ENCODE assay signal across 22 mouse cellular contexts in genomic region chr1:73973992-73974391, GRCm38 (mm10).
DNase-seq lines count a peak whose midpoint lies in the region; ATAC-seq and TF ChIP-seq lines count a peak whose summit lies in the region.
"Had no signal": no experiment of that assay in that cellular context is flagged by ENCODE, and none has a peak within 500 bp of the region (broad histone marks: within the 10 kb centered on the region; RNA-seq: fewer than 3 reads in every experiment).

No protein-coding gene starts in this region.

- intact Hi-C loops in heart, postnatal 36 days (cut with DNase I) = no loop called here

- no peak overlapping the region for H3K27ac ChIP-seq in embryonic facial prominence, embryonic 12.5 days
- no peak overlapping the region; the same call in 1 of the 2 replicates for H3K27ac ChIP-seq in embryonic facial prominence, embryonic 10.5 days (replicated peaks)
- no peak overlapping the region for H3K27ac ChIP-seq in hindbrain, postnatal 0 days
- no peak overlapping the region for H3K27ac ChIP-seq in hindbrain, embryonic 13.5 days
- H3K27ac ChIP-seq in embryonic facial prominence, embryonic 13.5 days = no peak overlapping the region
- H3K27ac ChIP-seq: intestine, embryonic 15.5 days; left cerebral cortex, adult 2 months; midbrain, embryonic 15.5 days had no signal

- 71% methylated on average over 9 of the region's 9 CpGs for WGBS in embryonic facial prominence, embryonic 12.5 days
- 75% methylated on average over 9 of the region's 9 CpGs for WGBS in embryonic facial prominence, embryonic 10.5 days
- WGBS in hindbrain, postnatal 0 days = 65% methylated on average over 9 of the region's 9 CpGs
- WGBS in hindbrain, embryonic 13.5 days = 69% methylated on average over 9 of the region's 9 CpGs
- WGBS in embryonic facial prominence, embryonic 13.5 days = 75% methylated on average over 9 of the region's 9 CpGs

- H3K4me1 ChIP-seq in embryonic facial prominence, embryonic 12.5 days = peaks cover 16% of the 10 kb centered on the region
- H3K4me1 ChIP-seq in embryonic facial prominence, embryonic 10.5 days = peaks cover 34% of the 10 kb centered on the region
- peaks cover 10% of the 10 kb centered on the region for H3K4me1 ChIP-seq in hindbrain, postnatal 0 days (ENCODE audit: insufficient read depth, low read length)
- peaks cover 12% of the 10 kb centered on the region for H3K4me1 ChIP-seq in hindbrain, embryonic 13.5 days (replicated peaks)
- H3K4me1 ChIP-seq in embryonic facial prominence, embryonic 13.5 days = peaks cover 28% of the 10 kb centered on the region

- no peaks in the 10 kb centered on the region for H3K9me3 ChIP-seq in embryonic facial prominence, embryonic 12.5 days
- no peaks in the 10 kb centered on the region for H3K9me3 ChIP-seq in embryonic facial prominence, embryonic 10.5 days
- no peaks in the 10 kb centered on the region for H3K9me3 ChIP-seq in hindbrain, postnatal 0 days (ENCODE audit: low read length)
- H3K9me3 ChIP-seq in hindbrain, embryonic 13.5 days = no peaks in the 10 kb centered on the region
- no peaks in the 10 kb centered on the region for H3K9me3 ChIP-seq in embryonic facial prominence, embryonic 13.5 days
- H3K9me3 ChIP-seq: intestine, embryonic 15.5 days; midbrain, embryonic 15.5 days had no signal

- no peak for DNase-seq in embryonic facial prominence, embryonic 10.5 days (ENCODE audit: low spot score)
- peak; percentile 26 to 52 for DNase-seq in heart, adult 18-20 months
- no peak for DNase-seq in heart, postnatal 36 days
- no peak for DNase-seq in hindbrain, postnatal 0 days (ENCODE audit: low spot score)
- no peak for DNase-seq in urinary bladder, postnatal 14 days (ENCODE audit: low spot score)
- DNase-seq: adrenal gland, adult 8-10 months; cerebellum, adult 9-10 months; kidney, postnatal 36 days; left cerebral cortex, postnatal 4 days; lung, adult 18-20 months; lung, postnatal 14 days; thymus, postnatal 36 days had no signal

- H3K4me2 ChIP-seq in embryonic facial prominence, embryonic 12.5 days (replicated peaks) = no peak overlapping the region
- H3K4me2 ChIP-seq in hindbrain, postnatal 0 days (ENCODE audit: low read depth, low read length) = no peak overlapping the region
- H3K4me2 ChIP-seq in hindbrain, embryonic 13.5 days = no peak overlapping the region
- no peak overlapping the region for H3K4me2 ChIP-seq in embryonic facial prominence, embryonic 13.5 days
- H3K4me2 ChIP-seq: intestine, embryonic 15.5 days; liver, embryonic 11.5 days; midbrain, embryonic 15.5 days had no signal

- no peaks in the 10 kb centered on the region for H3K27me3 ChIP-seq in embryonic facial prominence, embryonic 12.5 days
- no peaks in the 10 kb centered on the region for H3K27me3 ChIP-seq in embryonic facial prominence, embryonic 10.5 days (replicated peaks; ENCODE audit: low read depth, poor library complexity, severe bottlenecking)
- H3K27me3 ChIP-seq in hindbrain, postnatal 0 days (ENCODE audit: insufficient read depth, low read length) = no peaks in the 10 kb centered on the region
- H3K27me3 ChIP-seq in hindbrain, embryonic 13.5 days = 0 out of 2 replicates have a peak, but pooled peaks cover 3% of the 10 kb centered on the region
- H3K27me3 ChIP-seq in embryonic facial prominence, embryonic 13.5 days = no peaks in the 10 kb centered on the region
- H3K27me3 ChIP-seq: intestine, embryonic 15.5 days; midbrain, embryonic 15.5 days; Patski had no signal

- TF ChIP-seq CTCF in hindbrain, postnatal 0 days (IDR thresholded peaks at IDR 0.05; ENCODE audit: low read depth) = no peak

- H3K9ac ChIP-seq in embryonic facial prominence, embryonic 12.5 days = 0 out of 2 replicates have a peak overlapping the region, but pooled peaks have one; percentile 24
- H3K9ac ChIP-seq in hindbrain, postnatal 0 days (replicated peaks; ENCODE audit: low read length) = no peak overlapping the region
- no peak overlapping the region for H3K9ac ChIP-seq in hindbrain, embryonic 13.5 days
- H3K9ac ChIP-seq in embryonic facial prominence, embryonic 13.5 days = 0 out of 2 replicates have a peak overlapping the region, but pooled peaks have one; percentile 32
- H3K9ac ChIP-seq: intestine, embryonic 15.5 days; midbrain, embryonic 15.5 days had no signal

- H3K36me3 ChIP-seq in embryonic facial prominence, embryonic 12.5 days = peaks cover 36% of the 10 kb centered on the region
- peaks cover 72% of the 10 kb centered on the region for H3K36me3 ChIP-seq in embryonic facial prominence, embryonic 10.5 days (replicated peaks)
- no peaks in the 10 kb centered on the region for H3K36me3 ChIP-seq in hindbrain, postnatal 0 days (ENCODE audit: insufficient read depth, low read length)
- H3K36me3 ChIP-seq in hindbrain, embryonic 13.5 days = no peaks in the 10 kb centered on the region
- H3K36me3 ChIP-seq in embryonic facial prominence, embryonic 13.5 days = peaks cover 60% of the 10 kb centered on the region
- H3K36me3 ChIP-seq: intestine, embryonic 15.5 days; midbrain, embryonic 15.5 days had no signal

- no peak overlapping the region for H3K4me3 ChIP-seq in embryonic facial prominence, embryonic 12.5 days
- no peak overlapping the region for H3K4me3 ChIP-seq in embryonic facial prominence, embryonic 10.5 days
- no peak overlapping the region for H3K4me3 ChIP-seq in hindbrain, postnatal 0 days (ENCODE audit: low read length)
- no peak overlapping the region for H3K4me3 ChIP-seq in hindbrain, embryonic 13.5 days
- H3K4me3 ChIP-seq in embryonic facial prominence, embryonic 13.5 days = no peak overlapping the region
- H3K4me3 ChIP-seq: intestine, embryonic 15.5 days; left cerebral cortex, adult 2 months; midbrain, embryonic 15.5 days; myocyte had no signal

- no peak for ATAC-seq in embryonic facial prominence, embryonic 12.5 days (ENCODE audit: insufficient number of reproducible peaks, insufficient read depth, low FRiP score, low TSS enrichment)
- ATAC-seq in hindbrain, postnatal 0 days = peak; percentile 65; the same call in 1 of the 2 replicates
- no peak for ATAC-seq in hindbrain, embryonic 13.5 days (ENCODE audit: low FRiP score)
- ATAC-seq in embryonic facial prominence, embryonic 13.5 days (ENCODE audit: insufficient number of reproducible peaks, insufficient read depth, low FRiP score, low TSS enrichment, low read depth) = no peak
- ATAC-seq: CD4-positive, CD25-positive, alpha-beta regulatory T cell, adult 4 months; intestine, embryonic 15.5 days; midbrain, embryonic 15.5 days; Patski had no signal

Comparison
In these comparisons a context has a peak if more than half of its experiments do, and no peak if none do; other contexts are left out.
1. DNase-seq: peak in heart, adult 18-20 months (2 of 2); none in embryonic facial prominence, embryonic 10.5 days (single experiment), heart, postnatal 36 days (0 of 2), hindbrain, postnatal 0 days (single experiment) and urinary bladder, postnatal 14 days (single experiment).
2. H3K9ac ChIP-seq: peak in embryonic facial prominence, embryonic 12.5 days (single experiment) and embryonic facial prominence, embryonic 13.5 days (single experiment); none in hindbrain, postnatal 0 days (single experiment) and hindbrain, embryonic 13.5 days (single experiment).